Mouse (Mus musculus) right cerebral cortex, postnatal 36 days (tissue): ENCODE measurements at regions not wholly inside any gene's neighbourhood (a gene's known extent, or its start where the extent isn't known, plus 50 kb on each side); places are given as distances from the start of the nearest gene placed in this dataset.
A peak's percentile ranks its signal among the peaks of the same experiment; 100 is the strongest.

Experiments used
- DNase-seq, 2 experiments: peaks; one replicate each; pipeline ENCODE4 v3.0.0; 2022; ENCODE audit warnings: low spot score in 2 of 2, mixed read lengths in 1 of 2

- no peak for DNase-seq
Observed at GRCm38 (mm10) chr7:61615156-61615555, 731.2 kb upstream of the Ndn start.

DNA sequence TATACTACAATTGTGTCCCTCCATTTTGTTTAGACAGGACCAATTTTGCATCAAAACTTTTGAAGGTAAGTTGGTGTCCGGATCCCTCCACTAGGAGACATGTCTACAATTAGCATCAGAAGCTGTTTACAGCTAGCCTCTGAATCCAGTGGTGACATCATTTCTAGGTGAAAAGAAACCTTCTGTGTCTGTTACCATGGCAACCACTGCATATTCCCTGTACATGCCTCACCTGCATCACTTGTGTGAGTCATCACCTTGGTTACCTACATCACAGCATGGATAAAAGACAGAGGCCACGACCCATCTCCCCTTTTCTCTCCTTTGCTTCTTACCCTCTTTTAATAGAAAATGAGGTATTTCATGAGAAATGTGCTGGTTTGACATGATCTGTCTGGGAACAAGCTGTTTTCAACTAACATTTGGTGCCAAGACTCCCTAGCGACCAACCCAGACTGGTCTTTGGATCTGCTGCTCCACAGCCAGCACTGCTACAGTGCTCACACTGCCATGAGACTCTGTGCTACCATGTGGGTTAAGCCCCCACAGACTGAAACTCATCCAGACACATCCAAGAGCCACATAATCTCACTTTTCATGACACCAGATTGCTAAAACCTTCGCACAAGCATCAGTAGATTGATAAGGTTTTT, 701.4 kb upstream of the Ndn start:
- DNase-seq: no peak

DNA sequence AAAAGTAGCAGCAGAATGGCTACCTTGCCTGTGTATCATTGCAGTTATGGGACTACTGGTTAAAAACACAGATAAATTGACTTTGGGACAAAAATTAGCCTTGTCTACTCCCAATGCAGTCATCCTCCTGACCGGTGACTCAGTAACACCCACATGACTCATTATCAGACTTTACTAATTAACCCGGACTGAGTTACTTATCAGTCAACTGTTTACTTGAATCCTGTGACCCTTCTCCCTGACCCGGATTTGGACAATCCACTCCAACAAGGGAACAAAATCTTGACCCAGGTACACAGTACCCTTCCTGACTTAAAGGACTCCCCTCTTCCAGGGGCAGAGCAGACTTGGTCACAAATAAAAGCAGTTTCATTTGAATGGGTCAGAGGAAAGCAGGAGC, 688.3 kb upstream of the Ndn start:
- DNase-seq: no peak

GRCm38 (mm10) chr7:61683080-61683479, 663.3 kb upstream of the Ndn start:
- DNase-seq: no peak

DNA sequence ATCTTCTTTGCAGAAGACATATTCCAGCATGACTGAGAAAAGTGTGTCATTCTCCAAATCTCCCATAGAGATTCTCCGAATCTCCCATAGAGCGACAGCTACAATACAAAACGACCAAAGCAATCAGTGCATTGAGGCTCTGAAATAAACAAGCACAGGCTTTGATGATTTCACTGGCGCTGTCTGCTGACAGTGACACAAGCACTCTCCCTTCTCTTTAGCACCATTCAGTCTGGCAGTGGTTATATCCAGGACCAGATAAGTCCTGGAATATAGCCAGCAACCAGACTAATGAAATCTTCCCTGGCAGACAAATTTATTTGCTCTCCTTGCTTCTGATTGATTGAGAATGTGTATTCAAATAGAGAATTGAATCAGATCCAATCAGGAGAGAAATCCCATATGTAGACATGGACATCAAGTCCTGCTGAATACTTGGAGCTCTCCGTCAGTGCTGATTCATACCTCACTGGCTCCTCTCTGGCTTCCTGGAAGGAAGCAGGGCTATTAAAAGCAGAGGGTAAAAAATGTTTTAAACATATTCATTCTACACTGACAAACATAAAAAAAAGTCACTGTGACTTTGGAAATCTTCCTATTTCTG, 661.2 kb upstream of the Ndn start:
- no peak for DNase-seq

- peak in 1 of 2 experiments; percentile 8 for DNase-seq
Observed at GRCm38 (mm10) chr7:61726149-61726548, 620.2 kb upstream of the Ndn start.

GRCm38 (mm10) chr7:61737511-61737910, 608.9 kb upstream of the Ndn start:
- no peak for DNase-seq

DNA sequence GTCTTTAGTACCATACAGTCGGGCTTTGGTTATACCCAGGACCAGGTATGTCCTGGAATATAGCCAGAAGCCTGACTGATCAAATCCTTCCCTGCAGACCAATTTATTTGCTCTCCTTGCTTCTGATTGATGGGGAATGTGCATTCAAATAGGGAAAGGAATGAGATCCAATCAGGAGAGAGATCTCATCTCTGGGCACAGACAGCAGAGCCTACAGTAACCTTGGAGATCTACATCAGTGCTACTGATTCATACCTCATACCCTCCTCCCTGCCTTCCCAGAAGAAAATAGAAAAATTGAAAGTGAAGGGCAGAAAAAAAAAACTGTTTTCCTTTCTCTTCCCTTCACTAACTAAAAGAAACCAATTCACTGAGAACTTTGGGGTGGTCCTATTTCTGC, 607.0 kb upstream of the Ndn start:
- peak in 1 of 2 experiments; percentile 36 for DNase-seq

DNA sequence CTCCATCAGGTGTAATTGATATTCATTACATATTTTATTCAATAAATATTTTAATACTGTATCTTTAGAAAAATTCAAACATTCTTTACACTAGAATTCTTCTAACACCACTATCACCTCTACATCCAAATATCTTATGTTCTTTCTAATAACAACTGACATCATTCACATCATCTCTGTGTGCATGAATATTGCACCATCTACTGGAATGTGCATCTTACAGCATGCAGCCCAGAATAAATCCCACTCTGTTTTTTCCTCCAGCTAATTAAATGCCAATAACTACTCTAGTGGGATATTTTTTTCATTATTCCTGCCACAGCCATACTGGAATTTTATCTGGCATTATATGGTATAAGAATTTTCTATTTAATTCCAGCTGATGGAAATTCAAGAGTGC, 576.5 kb upstream of the Ndn start:
- DNase-seq: no peak

- peak; percentile 5 to 8 for DNase-seq
Observed at GRCm38 (mm10) chr7:61790113-61790796, 556.1 kb upstream of the Ndn start.

DNA sequence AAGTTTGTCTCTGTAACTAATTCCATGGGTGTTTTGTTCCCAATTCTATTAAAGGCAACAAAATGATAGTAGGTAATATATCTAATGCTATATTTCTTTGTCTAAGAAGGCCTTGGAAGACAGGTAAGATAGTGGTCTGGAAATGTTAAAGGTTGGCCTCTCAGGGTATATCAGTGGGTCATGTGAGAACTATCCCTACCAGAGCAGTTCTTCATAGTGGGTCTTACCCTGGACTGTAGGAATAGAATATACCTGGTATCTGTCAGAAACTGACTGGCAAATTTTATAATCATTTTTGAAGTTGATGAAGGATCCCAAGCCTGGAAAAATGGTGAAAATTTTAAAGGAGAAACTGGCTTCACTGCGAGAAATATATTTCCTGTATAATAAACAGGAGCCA, 509.5 kb upstream of the Ndn start:
- no peak for DNase-seq

GRCm38 (mm10) chr7:61837240-61837639, 509.1 kb upstream of the Ndn start:
- DNase-seq: peak; percentile 14 to 37

DNA sequence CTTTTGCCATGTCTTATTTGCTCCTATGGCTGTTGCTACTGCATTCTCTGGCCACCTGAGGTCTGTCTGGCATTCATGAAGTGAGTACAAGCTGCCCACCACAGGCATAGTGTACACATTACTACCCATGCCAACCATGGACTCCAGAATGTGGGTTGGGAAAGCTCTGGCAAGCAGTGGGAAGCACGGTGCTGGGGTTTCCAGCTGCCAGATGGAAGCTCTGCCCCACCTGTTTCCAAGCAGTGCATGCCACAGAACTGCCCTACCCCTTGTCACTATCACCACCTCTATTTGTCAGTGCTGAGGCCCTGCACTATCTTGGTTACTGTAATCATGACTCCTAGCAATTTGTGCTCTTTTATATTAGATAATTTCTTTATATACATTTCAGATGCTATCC, 494.4 kb upstream of the Ndn start:
- no peak for DNase-seq

DNA sequence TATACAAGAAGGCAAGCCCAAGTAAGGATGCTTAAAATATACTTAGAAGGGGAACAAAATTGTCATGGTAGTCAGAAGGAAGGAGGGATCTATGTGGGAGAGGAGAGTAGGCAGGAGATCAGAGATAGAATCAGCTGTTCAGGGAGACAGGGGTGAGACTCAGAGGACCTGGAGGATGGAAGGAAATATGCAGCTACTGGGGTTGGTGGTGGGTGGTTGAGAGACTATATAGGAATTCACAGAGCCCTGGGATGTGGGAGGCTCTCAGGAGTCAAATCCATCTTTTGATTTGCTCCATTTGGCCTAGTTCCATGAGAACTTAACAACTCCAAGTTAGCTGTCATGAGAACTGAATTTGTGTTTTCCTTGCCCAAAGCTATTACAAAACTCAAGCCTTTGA, 481.9 kb upstream of the Ndn start:
- DNase-seq: no peak

- DNase-seq: no peak
Observed at GRCm38 (mm10) chr7:61866376-61866775, 480.0 kb upstream of the Ndn start.

- no peak for DNase-seq
Observed at GRCm38 (mm10) chr7:61876220-61876619, 470.1 kb upstream of the Ndn start.

DNA sequence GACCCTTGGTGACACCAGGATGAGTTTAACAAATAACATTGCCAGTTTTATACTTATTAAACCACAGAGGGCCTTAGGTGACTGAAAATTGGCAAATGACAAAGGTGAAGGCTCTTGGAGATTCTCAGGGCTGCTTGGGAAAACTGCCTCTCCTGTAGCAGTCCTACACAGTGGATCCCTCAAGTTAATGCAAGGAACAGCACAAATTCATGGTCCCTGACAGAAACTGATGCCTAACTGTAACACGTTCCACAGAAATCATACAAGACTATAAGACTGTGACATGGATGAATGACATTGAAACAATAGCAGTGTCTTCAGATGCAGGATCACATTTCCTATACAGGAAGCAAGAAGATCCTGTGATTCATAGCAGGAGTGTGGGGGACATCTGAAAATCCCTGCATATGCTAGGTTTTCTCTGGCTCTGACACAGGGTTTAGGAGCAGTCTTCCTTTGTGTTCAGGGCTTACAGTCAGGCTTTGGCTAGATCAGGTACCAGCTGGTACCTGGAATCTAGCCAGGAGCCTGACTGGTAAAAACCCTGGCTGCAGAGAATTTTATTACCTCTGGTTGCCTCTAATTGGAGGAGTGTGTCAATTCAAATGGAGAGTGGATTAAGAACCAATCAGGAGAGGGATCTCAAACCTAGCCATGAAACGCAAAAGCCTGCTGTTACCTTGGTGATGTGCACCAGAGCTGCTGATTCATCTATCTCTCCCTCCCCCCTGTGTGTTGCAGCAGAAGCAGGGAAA, 468.9 kb upstream of the Ndn start:
- peak; percentile 49 to 63 for DNase-seq

GRCm38 (mm10) chr7:61878095-61878494, 468.3 kb upstream of the Ndn start:
- DNase-seq: no peak

DNA sequence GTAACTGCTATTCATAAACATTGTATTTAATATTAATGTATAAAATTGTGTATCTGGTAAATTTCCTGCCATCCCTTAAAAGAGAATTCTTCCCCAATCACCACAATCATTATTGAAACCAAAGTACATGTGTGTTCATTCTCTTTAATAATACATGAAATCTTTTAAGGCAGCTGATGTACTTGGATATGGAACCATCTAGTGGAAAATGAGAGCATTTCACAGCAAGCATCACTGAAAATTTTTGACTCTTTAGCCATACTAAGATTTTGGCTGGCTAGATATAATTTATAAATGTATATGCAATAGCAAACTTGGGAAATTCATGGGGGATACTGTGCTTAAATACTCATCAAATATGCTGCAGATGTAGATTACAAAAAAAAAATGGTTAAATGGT, 467.8 kb upstream of the Ndn start:
- DNase-seq: no peak
